Mouse (Mus musculus): ENCODE results near the gene Pla2g4b.

The Pla2g4b gene

DNA sequence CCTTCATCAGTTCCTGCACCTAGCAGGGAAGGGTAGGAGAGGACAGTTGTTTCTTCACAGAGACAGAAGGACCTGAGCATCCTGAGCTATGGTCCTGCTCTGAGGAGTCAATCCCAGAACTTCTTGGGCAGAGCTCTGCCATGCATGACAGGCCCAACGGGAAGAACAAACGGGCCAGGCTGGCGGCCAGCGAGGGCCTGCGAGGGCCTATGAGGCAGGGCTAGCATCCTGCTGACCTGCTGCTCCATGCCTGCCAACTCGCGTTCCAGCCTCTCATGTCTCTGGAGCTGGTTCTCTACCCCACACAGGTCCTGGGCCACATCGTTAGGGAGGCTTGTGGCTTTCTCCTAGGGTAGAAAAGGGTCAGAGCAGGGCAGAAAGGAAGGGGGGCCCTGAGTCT is 29.0 kb downstream of the Pla2g4b start:
- DNase-seq (ENCODE audit: extremely low spot score, low spot score): no peak

DNA sequence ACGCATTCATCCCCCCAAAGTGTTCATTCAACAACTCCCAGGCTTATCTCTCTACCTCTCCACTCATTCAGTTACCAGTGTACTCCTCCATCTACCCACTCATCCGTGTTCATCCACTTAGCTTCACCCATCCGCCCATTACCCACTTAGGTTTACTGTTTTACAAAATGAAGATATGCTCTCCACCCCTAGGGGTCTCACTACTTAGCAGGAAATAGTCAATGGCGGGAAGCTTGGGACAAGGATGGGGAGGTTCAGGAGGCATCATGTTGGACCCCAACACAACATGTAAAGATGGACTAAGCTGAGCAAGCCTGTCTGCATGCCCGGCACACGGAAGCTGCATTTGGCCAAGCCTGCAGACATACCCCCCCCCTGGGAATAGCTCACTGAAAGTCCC is 31.4 kb downstream of the Pla2g4b start:
- DNase-seq (ENCODE audit: extremely low spot score, low spot score): no peak

DNA sequence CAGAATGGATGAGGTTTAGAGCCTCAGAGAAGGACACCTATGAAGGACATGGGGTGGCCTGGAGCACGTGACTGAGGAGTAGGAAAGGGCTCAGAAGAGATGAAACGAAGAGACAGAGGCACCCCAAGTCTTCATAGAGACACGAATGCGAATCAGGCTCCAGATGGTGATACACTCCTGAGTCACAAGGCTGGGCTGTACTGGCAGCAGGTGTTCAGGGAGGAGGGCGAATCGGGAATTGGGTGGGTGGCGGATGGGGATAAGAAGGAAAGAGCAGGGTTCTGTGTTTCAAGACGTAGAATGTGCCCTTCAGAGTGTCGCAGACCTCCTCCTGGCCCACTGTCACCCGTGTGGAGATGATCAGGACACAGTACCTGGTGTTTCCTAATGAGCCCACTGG is 32.0 kb downstream of the Pla2g4b start:
- DNase-seq (ENCODE audit: extremely low spot score, low spot score): no peak

DNA sequence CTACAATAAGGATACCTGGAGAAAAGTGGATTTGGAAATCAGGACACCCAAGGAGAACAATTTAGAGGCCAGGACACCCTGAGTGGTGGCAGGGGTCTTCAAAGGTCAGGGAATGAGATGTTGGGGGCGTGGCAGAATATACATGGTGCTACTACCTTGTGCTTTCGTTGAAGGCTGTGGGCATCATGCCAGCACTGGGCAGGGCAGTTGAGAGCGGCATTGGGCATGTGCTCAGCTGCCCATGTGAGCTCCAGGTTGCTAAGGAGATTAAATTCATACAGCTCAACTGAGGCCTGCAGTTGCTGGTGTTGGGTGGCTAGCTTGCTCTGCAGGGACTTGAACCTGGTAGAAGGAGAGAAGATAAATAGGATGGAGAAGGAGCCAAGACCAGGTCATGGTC is 33.0 kb downstream of the Pla2g4b start:
- DNase-seq (ENCODE audit: extremely low spot score, low spot score): no peak

DNA sequence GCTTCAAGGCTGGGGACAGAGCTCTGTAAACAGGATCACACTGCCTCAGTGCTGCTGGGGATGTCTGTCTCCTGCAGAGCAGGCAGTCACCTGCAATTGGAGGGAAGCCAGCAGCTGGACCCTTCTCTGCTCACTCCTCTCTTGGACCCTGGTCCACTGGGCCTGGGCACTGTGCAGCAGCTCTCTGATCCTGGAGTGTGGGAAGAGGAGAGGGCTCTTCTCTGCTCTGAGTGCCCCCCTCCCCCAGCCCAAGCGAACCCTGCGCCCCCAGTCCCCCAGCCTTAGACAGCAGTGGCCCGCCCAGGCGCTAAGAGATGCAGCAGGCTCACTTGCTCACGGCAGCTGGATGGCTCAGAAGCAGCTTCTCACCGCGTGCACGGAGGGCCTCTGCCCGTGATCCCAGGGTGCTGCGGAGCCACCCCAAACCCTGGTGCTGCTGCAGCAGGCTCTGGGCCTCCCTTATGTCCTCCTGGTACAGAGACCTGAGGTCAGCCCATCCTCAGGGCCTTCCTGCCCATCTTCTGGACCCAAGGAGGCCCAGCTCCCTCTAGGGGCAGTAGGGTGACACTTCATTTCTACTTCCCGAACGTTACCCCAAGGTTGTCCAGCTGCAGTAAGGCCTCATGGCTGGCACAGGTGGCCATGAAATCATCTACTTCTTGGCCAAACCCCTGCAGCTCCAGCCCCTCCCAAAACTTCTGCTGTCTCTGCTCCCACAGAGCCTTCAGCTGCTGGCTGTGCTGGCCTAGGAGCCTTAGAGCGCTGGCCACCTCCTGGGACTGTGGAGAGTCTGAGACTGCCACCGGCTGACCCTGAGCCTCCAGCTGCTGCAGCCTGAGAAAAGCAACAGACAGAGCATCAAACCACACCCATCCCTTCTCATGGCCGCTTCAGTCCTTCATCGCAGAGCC is 35.6 kb downstream of the Pla2g4b start:
- DNase-seq (ENCODE audit: extremely low spot score, low spot score): peak; percentile 45

DNA sequence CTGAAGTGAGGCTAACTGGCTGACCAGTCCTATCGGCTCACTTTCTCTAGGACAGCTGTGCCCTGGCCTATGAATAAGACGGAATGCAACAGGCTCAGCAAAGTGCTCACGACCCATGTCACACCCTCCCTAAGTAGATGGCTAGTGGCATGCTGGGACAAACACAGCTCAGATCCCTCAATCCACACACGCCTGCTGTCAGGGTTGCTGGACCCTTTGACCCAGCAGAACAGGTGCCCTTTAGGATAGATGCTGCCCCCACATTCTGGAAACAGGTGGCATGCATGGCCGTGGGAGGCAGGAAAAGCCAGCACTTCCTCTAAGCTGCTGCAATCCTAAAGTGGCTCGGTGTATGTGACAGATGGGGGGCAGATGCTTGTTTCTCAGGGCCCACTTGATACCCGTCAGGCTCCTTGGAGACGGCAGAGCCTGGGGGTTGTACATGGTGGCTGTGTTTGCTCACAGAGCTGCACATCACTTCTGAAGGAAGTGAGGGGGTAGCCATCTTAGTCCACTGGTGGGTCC is 36.3 kb downstream of the Pla2g4b start:
- DNase-seq (ENCODE audit: extremely low spot score, low spot score): no peak

DNA sequence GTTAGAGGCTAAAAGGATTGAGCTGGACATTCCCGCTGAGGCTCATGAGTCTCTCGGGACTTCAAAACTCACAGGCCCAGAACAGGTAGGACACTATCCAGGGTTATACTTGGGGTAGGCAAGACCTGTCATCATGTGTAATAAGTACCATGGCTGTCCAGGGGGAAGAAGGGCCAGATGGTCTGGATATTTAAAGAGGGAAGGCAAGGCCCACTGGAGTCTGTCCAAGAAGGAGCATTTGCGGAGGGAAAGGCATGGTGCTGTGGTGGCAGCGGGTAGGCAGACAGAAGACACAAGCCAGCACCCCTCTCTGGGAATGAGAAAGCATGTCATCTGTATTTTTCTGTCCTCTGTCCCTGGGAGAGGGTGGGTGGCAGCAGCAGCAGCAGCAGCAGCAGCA is 40.9 kb downstream of the Pla2g4b start:
- no peak for DNase-seq (ENCODE audit: extremely low spot score, low spot score)

DNA sequence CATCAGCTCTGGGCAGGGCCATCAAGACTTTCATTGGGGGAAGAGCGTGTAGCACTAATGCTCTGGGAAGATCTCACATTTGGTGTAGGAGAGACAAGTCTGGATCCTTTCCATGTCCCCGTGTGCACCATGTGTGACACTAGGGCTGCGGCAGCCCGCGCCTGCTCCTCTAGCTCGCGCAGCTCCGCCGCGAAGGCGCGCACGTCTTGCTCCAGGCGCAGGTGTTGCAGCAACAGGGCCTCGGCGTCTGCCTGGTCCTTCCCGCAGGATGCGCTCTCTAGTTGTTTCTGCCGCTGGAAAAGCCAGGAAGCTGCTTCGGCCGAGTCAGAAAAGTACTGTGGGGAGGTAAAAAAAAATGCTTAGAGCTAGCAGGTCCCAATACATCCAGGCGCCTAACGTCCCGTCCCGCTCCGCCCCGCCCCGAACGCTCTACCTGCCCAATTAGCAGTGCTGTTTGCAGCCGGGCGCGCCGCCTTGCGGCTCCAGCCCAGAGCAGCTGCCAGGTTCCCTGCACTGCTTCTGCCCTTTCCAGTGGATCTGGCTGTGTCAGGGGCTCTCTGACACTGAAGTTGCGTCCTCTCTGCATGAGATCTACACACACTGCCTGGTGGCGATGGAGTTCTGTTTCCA is 43.0 kb downstream of the Pla2g4b start:
- DNase-seq (ENCODE audit: extremely low spot score, low spot score): peak; percentile 61

DNA sequence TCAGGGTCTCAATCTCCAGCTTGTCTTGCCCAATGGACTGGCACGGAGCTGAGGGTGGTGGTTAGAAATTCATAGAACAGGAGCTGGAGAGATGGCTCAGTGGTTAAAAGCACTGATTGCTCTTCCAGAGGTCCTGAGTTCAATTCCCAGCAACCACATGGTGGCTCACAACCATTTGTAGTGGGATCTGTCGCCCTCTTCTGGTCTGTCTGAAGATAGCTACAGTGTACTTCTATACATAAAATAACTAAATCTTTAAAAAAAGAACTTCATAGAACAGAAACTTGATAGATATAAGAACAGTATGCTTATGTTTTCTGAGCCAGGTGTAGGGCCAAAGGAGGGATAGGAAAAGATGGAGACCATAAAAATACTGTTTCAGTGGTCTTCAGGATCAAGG is 49.2 kb downstream of the Pla2g4b start:
- no peak for DNase-seq (ENCODE audit: extremely low spot score, low spot score)

DNA sequence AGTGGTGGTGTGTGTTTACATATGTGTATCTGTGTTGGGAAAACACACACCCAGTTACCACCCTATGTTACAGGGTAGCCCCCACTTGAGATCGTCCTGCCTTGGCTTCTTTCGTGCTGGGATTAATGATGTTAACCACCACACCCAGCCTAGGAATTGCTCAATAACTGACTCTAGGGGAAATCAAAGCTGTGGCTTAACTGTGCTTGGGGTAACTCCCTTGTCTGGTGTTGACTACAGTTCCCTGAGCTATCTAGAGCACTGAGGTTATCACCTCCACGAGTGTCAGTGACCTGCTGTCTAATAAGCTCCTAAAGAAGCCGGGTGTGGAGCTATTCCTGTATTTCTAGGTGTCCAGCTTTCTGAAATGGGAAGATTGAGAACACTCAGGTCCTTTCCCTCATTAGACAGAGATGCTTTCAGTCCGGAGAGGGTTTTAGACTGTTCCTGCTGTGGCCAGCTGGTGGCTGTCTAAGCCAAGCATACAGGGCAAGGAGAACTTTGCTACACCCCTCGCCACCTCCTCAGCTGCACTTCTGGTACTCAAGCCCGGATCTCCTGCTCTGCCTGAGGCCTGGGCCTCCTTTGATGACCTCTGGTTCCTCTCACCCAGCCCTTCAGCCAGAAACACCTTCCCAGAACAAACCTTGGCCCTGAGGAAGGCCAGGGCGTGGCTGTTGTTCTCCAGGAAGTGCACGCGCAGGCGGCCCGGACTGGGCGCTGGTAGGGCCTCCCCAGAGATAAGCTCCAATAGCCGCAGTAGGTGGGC is 51.6 kb downstream of the Pla2g4b start:
- no peak for DNase-seq (ENCODE audit: extremely low spot score, low spot score)

DNA sequence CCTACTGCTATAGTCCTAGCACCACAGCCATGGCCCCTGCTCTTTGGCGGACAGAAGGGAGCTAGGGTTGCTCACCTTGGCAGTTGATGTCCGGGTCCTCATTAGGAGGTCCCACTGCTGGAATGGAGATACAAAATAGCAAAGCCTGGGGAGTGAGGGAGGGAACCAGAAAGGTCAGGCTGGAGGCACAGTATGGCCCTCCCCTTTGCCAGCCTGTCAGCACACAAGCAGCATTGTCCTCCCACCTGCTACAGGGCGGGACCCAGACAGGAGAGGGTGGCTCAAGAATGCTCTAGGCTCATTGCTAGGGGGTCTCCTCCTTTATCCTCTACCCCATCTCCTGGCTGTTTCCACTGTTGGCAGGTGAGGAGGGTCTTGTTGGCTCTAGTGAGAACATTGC is 52.8 kb downstream of the Pla2g4b start:
- no peak for DNase-seq (ENCODE audit: extremely low spot score, low spot score)

DNA sequence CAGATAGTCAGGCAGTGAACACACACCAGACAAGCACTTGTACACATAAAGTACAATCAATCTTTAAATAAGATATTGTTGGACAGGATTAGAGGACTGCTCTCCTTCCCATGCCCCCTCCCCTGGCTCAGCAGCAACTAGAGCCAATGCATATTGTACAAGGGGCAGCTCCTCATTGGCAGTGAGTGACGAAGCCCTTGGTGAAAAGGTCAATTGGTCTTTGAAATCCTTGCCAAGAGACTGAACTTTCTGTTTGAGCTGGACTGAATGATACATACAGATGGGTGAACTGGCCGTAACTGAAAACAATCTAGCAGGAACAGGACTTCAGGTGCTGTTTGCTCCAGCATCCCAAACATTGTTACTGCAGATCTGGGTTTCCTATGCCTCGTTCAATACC is 54.2 kb downstream of the Pla2g4b start:
- no peak for DNase-seq (ENCODE audit: extremely low spot score, low spot score)

DNA sequence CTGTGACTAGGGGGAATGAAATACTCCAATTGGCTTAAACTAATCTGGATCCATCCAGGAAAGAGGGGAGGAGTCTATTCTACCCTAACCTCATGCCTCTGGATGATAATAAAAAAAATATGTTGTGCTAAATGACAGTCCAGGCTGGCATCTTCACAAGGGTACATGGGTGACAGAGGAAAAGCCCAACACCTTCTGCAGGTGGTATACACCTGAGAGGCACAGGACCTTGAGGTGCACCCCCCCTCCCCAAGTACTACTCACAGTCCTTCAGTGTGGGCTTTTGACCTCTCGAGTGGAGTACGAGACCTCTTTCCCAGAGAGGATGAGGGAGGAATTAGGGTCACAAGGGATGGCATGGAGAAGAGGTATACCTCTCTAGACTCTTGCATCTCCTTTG is 54.7 kb downstream of the Pla2g4b start:
- no peak for DNase-seq (ENCODE audit: extremely low spot score, low spot score)

DNA sequence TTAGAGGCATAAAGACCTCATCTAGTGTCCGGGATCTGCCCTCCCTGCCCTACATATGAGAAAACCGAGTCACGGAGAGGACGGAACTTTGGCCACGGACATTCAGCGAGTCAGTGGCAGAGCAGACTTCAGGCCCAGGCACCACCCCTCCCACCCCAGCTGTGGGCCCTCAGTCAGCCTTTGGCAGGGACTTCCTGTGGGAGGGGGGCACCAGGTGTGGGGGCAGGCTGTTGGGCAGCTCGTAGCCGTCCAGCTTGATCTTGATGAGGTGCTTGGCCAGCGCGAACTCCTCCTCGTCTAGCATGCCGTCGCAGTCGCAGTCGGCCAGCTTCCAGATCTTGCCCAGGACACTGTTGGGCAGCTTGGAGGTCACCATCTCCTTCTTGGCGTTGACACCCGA is 57.8 kb downstream of the Pla2g4b start:
- DNase-seq (ENCODE audit: extremely low spot score, low spot score): no peak

Data from neural tube, embryonic 10.5 days (tissue).